Mouse (Mus musculus): ENCODE results near the gene Prima1. TPM values are rescaled to one million over a fixed set of nuclear protein-coding genes. Genes with fewer than 3 reads are reported as not detected.

The Prima1 gene
- polyA plus RNA-seq, 1 experiment = not detected

GRCm38 (mm10) chr12:103202592-103203544 is 39.1 kb downstream of the Prima1 start:
- no peak overlapping the region for H3K27ac ChIP-seq (ENCODE audit: control insufficient read depth, insufficient read depth, low read length)
- H3K27me3 ChIP-seq (ENCODE audit: control insufficient read depth, insufficient read depth, low read length) = no peaks in the 10 kb centered on the region
- no peak for TF ChIP-seq CTCF (IDR thresholded peaks at IDR 0.05; ENCODE audit: borderline replicate concordance, control insufficient read depth, extremely low read depth, insufficient read depth, low read length, poor library complexity)
- TF ChIP-seq POLR2A (IDR thresholded peaks at IDR 0.05; ENCODE audit: control insufficient read depth, extremely low read depth, insufficient read depth, low read length, poor library complexity) = no peak
- H3K4me3 ChIP-seq (ENCODE audit: control insufficient read depth, insufficient read depth, low read length) = no peak overlapping the region
- DNase-seq = no peak
- H3K4me1 ChIP-seq (replicated peaks; ENCODE audit: control insufficient read depth, insufficient read depth, low read length) = no peaks in the 10 kb centered on the region
- WGBS = 46% methylated on average over 11 of the region's 11 CpGs
- H3K36me3 ChIP-seq (ENCODE audit: control insufficient read depth, insufficient read depth, low read length) = no peaks in the 10 kb centered on the region

- Histone ChIP-seq H3K4me1 (replicated peaks; ENCODE audit: control insufficient read depth, insufficient read depth, low read length) (no peaks in the 10 kb centered on the region), H3K4me3 (ENCODE audit: control insufficient read depth, insufficient read depth, low read length) (no peak overlapping the region), H3K36me3 (ENCODE audit: control insufficient read depth, insufficient read depth, low read length) (no peaks in the 10 kb centered on the region), H3K27me3 (ENCODE audit: control insufficient read depth, insufficient read depth, low read length) (no peaks in the 10 kb centered on the region), H3K27ac (ENCODE audit: control insufficient read depth, insufficient read depth, low read length) (no peak overlapping the region)
- no peak for DNase-seq
- TF ChIP-seq POLR2A (IDR thresholded peaks at IDR 0.05; ENCODE audit: control insufficient read depth, extremely low read depth, insufficient read depth, low read length, poor library complexity) (no peak), CTCF (IDR thresholded peaks at IDR 0.05; ENCODE audit: borderline replicate concordance, control insufficient read depth, extremely low read depth, insufficient read depth, low read length, poor library complexity) (no peak)
- WGBS = 56% methylated on average over 5 of the region's 5 CpGs
Observed at GRCm38 (mm10) chr12:103192996-103193395, 49.0 kb downstream of the Prima1 start.

- no peak overlapping the region for H3K27ac ChIP-seq (ENCODE audit: control insufficient read depth, insufficient read depth, low read length)
- H3K27me3 ChIP-seq (ENCODE audit: control insufficient read depth, insufficient read depth, low read length) = no peaks in the 10 kb centered on the region
- no peaks in the 10 kb centered on the region for H3K4me1 ChIP-seq (replicated peaks; ENCODE audit: control insufficient read depth, insufficient read depth, low read length)
- TF ChIP-seq POLR2A (IDR thresholded peaks at IDR 0.05; ENCODE audit: control insufficient read depth, extremely low read depth, insufficient read depth, low read length, poor library complexity) (no peak), CTCF (IDR thresholded peaks at IDR 0.05; ENCODE audit: borderline replicate concordance, control insufficient read depth, extremely low read depth, insufficient read depth, low read length, poor library complexity) (no peak)
- no peak for DNase-seq
- no peak overlapping the region for H3K4me3 ChIP-seq (ENCODE audit: control insufficient read depth, insufficient read depth, low read length)
- H3K36me3 ChIP-seq (ENCODE audit: control insufficient read depth, insufficient read depth, low read length) = no peaks in the 10 kb centered on the region
- WGBS = 92% methylated on average over 12 of the region's 12 CpGs
Observed at GRCm38 (mm10) chr12:103189771-103190170, 52.2 kb downstream of the Prima1 start.

- no peak for DNase-seq
- no peak overlapping the region for H3K4me3 ChIP-seq (ENCODE audit: control insufficient read depth, insufficient read depth, low read length)
- H3K4me1 ChIP-seq (replicated peaks; ENCODE audit: control insufficient read depth, insufficient read depth, low read length) = no peaks in the 10 kb centered on the region
- TF ChIP-seq POLR2A (IDR thresholded peaks at IDR 0.05; ENCODE audit: control insufficient read depth, extremely low read depth, insufficient read depth, low read length, poor library complexity) (no peak), CTCF (IDR thresholded peaks at IDR 0.05; ENCODE audit: borderline replicate concordance, control insufficient read depth, extremely low read depth, insufficient read depth, low read length, poor library complexity) (no peak)
- H3K27ac ChIP-seq (ENCODE audit: control insufficient read depth, insufficient read depth, low read length) = no peak overlapping the region
- H3K27me3 ChIP-seq (ENCODE audit: control insufficient read depth, insufficient read depth, low read length) = no peaks in the 10 kb centered on the region
- H3K36me3 ChIP-seq (ENCODE audit: control insufficient read depth, insufficient read depth, low read length) = no peaks in the 10 kb centered on the region
- 69% methylated on average over 8 of the region's 8 CpGs for WGBS
Observed at GRCm38 (mm10) chr12:103188223-103188622, 53.7 kb downstream of the Prima1 start.

GRCm38 (mm10) chr12:103187020-103187419 is 54.9 kb downstream of the Prima1 start:
- TF ChIP-seq CTCF (IDR thresholded peaks at IDR 0.05; ENCODE audit: borderline replicate concordance, control insufficient read depth, extremely low read depth, insufficient read depth, low read length, poor library complexity) = no peak
- TF ChIP-seq POLR2A (IDR thresholded peaks at IDR 0.05; ENCODE audit: control insufficient read depth, extremely low read depth, insufficient read depth, low read length, poor library complexity) = no peak
- DNase-seq = no peak
- WGBS = 89% methylated on average over 7 of the region's 7 CpGs
- Histone ChIP-seq H3K36me3 (ENCODE audit: control insufficient read depth, insufficient read depth, low read length) (no peaks in the 10 kb centered on the region), H3K27me3 (ENCODE audit: control insufficient read depth, insufficient read depth, low read length) (no peaks in the 10 kb centered on the region), H3K4me1 (replicated peaks; ENCODE audit: control insufficient read depth, insufficient read depth, low read length) (no peaks in the 10 kb centered on the region), H3K4me3 (ENCODE audit: control insufficient read depth, insufficient read depth, low read length) (no peak overlapping the region), H3K27ac (ENCODE audit: control insufficient read depth, insufficient read depth, low read length) (no peak overlapping the region)

- WGBS = 56% methylated on average over 7 of the region's 7 CpGs
- no peak overlapping the region for H3K4me3 ChIP-seq (ENCODE audit: control insufficient read depth, insufficient read depth, low read length)
- TF ChIP-seq CTCF (IDR thresholded peaks at IDR 0.05; ENCODE audit: borderline replicate concordance, control insufficient read depth, extremely low read depth, insufficient read depth, low read length, poor library complexity) (no peak), POLR2A (IDR thresholded peaks at IDR 0.05; ENCODE audit: control insufficient read depth, extremely low read depth, insufficient read depth, low read length, poor library complexity) (no peak)
- DNase-seq = no peak
- no peaks in the 10 kb centered on the region for H3K27me3 ChIP-seq (ENCODE audit: control insufficient read depth, insufficient read depth, low read length)
- H3K27ac ChIP-seq (ENCODE audit: control insufficient read depth, insufficient read depth, low read length) = no peak overlapping the region
- no peaks in the 10 kb centered on the region for H3K36me3 ChIP-seq (ENCODE audit: control insufficient read depth, insufficient read depth, low read length)
- H3K4me1 ChIP-seq (replicated peaks; ENCODE audit: control insufficient read depth, insufficient read depth, low read length) = no peaks in the 10 kb centered on the region
Observed at GRCm38 (mm10) chr12:103183057-103183456, 58.9 kb downstream of the Prima1 start.
